Mouse (Mus musculus): ENCODE measurements around the gene Wdr90. TPM values are rescaled to one million over a fixed set of nuclear protein-coding genes. Genes with fewer than 3 reads are reported as not detected.

The Wdr90 gene
- polyA plus RNA-seq, 1 experiment from 2014 or later = 23.6 TPM

- Histone ChIP-seq H3K36me3 (no peaks in the 10 kb centered on the region), H3K4me2 (replicated peaks) (no peak overlapping the region), H3K9me3 (no peaks in the 10 kb centered on the region), H3K4me3 (no peak overlapping the region), H3K4me1 (peaks cover 44% of the 10 kb centered on the region), H3K9ac (no peak overlapping the region), H3K27ac (no peak overlapping the region), H3K27me3 (replicated peaks) (peaks cover 9% of the 10 kb centered on the region)
- ATAC-seq (ENCODE audit: low FRiP score, low read depth) = no peak
- WGBS = 71% methylated on average over 4 of the region's 4 CpGs
Observed at GRCm38 (mm10) chr17:25806507-25806906, 54.8 kb downstream of the Wdr90 start.

- Histone ChIP-seq H3K4me3 (no peak overlapping the region), H3K4me1 (peaks cover 20% of the 10 kb centered on the region), H3K9me3 (no peaks in the 10 kb centered on the region), H3K27me3 (replicated peaks) (no peaks in the 10 kb centered on the region), H3K9ac (0 out of 2 replicates have a peak overlapping the region, but pooled peaks have one; percentile 26), H3K4me2 (replicated peaks) (peak overlapping the region; percentile 41), H3K36me3 (no peaks in the 10 kb centered on the region), H3K27ac (peak overlapping the region; percentile 77)
- WGBS = 8% methylated on average over 10 of the region's 10 CpGs
- ATAC-seq (ENCODE audit: low FRiP score, low read depth) = peak; percentile 93
Observed at GRCm38 (mm10) chr17:25802825-25803517, 58.3 kb downstream of the Wdr90 start.

GRCm38 (mm10) chr17:25801029-25801428 lies 60.3 kb downstream of the Wdr90 start:
- ATAC-seq (ENCODE audit: low FRiP score, low read depth) = no peak
- Histone ChIP-seq H3K4me3 (no peak overlapping the region), H3K27ac (no peak overlapping the region), H3K9ac (no peak overlapping the region), H3K36me3 (no peaks in the 10 kb centered on the region), H3K9me3 (no peaks in the 10 kb centered on the region), H3K4me1 (peaks cover 32% of the 10 kb centered on the region), H3K27me3 (replicated peaks) (no peaks in the 10 kb centered on the region), H3K4me2 (replicated peaks) (no peak overlapping the region)
- WGBS = 9% methylated on average over 6 of the region's 6 CpGs

DNA sequence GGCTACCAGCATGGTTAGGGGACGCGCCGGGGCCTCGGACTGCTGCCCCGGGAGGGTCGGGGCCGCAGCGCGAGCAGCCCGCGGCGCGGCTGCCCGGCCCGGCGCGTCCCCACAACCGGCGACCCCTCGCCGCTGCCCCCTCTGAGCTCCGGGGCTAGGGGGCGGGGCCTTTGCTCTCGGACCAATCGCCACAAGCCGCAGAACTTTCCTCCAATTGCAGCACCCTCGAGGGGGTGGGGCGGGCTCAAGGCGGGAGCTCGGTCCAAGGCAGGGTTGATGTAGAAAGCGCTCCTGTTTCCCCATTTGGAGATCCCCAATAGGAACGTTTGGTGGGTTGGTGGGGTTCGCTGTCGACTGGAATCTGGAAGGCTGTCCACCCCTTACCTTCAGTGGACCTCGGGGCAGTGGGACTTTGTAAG lies 64.3 kb downstream of the Wdr90 start, which contains the start of gene Metrn:
TSS of gene Metrn (minus strand) at position 186 of the 419 bp plus-strand sequence.
- Histone ChIP-seq H3K27ac (peak within 1 kb of the TSS; percentile 47), H3K27me3 (replicated peaks) (no peaks in the 10 kb centered on the region), H3K9me3 (no peaks in the 10 kb centered on the region), H3K4me2 (replicated peaks) (peak within 1 kb of the TSS; percentile 95), H3K4me3 (peak within 1 kb of the TSS; percentile 80), H3K4me1 (peaks cover 49% of the 10 kb centered on the region), H3K36me3 (no peaks in the 10 kb centered on the region), H3K9ac (peak within 1 kb of the TSS; percentile 72)
- under 1% methylated on average over 35 of the region's 35 CpGs for WGBS
- peak; percentile 44; the same call in 1 of the 2 replicates for ATAC-seq (ENCODE audit: low FRiP score, low read depth)

- ATAC-seq (ENCODE audit: low FRiP score, low read depth) = 0 out of 2 replicates have a peak, but pooled peaks have one; percentile 5
- Histone ChIP-seq H3K4me2 (replicated peaks) (peak overlapping the region; percentile 95), H3K9me3 (no peaks in the 10 kb centered on the region), H3K27ac (peak overlapping the region; percentile 47), H3K27me3 (replicated peaks) (no peaks in the 10 kb centered on the region), H3K36me3 (no peaks in the 10 kb centered on the region), H3K4me1 (peaks cover 52% of the 10 kb centered on the region), H3K4me3 (peak overlapping the region; percentile 80), H3K9ac (peak overlapping the region; percentile 72)
- WGBS = under 1% methylated on average over 37 of the region's 37 CpGs
Observed at GRCm38 (mm10) chr17:25796211-25796771, 65.0 kb downstream of the Wdr90 start.

DNA sequence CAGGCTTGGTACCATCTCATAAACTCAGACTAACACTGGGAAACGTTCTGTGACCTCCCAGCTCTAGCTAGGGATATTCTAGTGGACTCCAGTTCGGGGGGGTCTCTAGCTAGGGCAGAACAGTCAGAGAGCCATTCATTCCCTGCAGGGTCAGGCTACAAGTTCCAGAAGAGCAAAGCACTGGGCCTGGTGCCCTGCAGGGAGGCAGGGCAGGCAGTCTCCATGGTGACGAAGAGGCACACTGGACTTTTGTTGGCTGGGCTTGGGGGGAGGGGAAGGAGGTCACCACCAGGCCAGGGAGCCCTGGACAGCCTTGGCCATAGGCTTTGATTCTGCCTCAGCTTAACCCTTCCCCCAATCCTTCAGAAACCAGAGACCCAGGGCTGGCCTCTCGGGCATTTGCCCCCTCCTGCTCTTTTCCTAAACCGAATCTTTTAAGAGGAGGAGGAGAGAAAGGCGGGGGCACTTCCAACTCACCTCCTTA lies 65.7 kb downstream of the Wdr90 start, which contains the start of gene AC134908.4:
TSS of gene AC134908.4 (minus strand) at position 51 of the 484 bp plus-strand sequence.
- H3K4me2 ChIP-seq (replicated peaks) = peak within 1 kb of the TSS; percentile 95
- ATAC-seq (ENCODE audit: low FRiP score, low read depth) = no peak
- H3K27ac ChIP-seq = peak within 1 kb of the TSS; percentile 47
- H3K9ac ChIP-seq = peak within 1 kb of the TSS; percentile 72
- WGBS = under 1% methylated on average over 6 of the region's 6 CpGs
- H3K4me1 ChIP-seq = peaks cover 59% of the 10 kb centered on the region
- peak within 1 kb of the TSS; percentile 80 for H3K4me3 ChIP-seq
- no peaks in the 10 kb centered on the region for H3K36me3 ChIP-seq
- H3K27me3 ChIP-seq (replicated peaks) = no peaks in the 10 kb centered on the region
- H3K9me3 ChIP-seq = no peaks in the 10 kb centered on the region

DNA sequence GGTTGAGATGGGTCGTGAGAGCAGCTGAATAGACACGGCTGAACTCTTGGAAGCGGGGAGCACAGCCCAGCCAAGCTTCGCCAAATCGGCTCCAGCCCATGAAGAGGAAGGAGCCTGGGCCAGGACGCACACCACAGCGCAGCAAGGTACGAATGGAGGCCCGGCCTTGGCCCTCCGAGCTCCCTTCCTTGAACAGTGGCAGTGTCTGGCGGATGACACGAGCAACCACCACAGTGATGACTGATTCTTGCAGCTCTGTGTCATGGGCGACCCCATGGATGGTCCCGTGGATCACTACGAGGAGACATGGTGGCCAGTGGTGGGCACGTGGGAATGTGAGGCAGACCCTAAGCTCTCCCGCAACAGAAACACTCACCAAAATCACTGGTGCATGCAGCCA lies 66.3 kb downstream of the Wdr90 start:
- Histone ChIP-seq H3K36me3 (no peaks in the 10 kb centered on the region), H3K9ac (peak overlapping the region; percentile 72), H3K4me1 (peaks cover 62% of the 10 kb centered on the region), H3K27me3 (replicated peaks) (no peaks in the 10 kb centered on the region), H3K4me2 (replicated peaks) (peak overlapping the region; percentile 95), H3K4me3 (peak overlapping the region; percentile 80), H3K9me3 (no peaks in the 10 kb centered on the region), H3K27ac (peak overlapping the region; percentile 34)
- 49% methylated on average over 17 of the region's 17 CpGs for WGBS
- no peak for ATAC-seq (ENCODE audit: low FRiP score, low read depth)

Small RNA genes within 50 kb of the gene (microRNA-seq; reads per million reads assigned to microRNA genes)
- not detected for gene Mir3082

Other genes starting within 250 kb of the Wdr90 start
- gene Gng13, start 144.3 kb downstream of the Wdr90 start, polyA plus RNA-seq (2016; fragmentation: Nextera tagmentation; extraction: Ambion mirVana) = 1.6 and 2.1 TPM in 2 replicates
- gene Chtf18, start 134.1 kb downstream of the Wdr90 start, polyA plus RNA-seq (2016; fragmentation: Nextera tagmentation; extraction: Ambion mirVana) = 24.9 and 25.6 TPM in 2 replicates
- gene Rpusd1, start 133.8 kb downstream of the Wdr90 start, polyA plus RNA-seq (2016; fragmentation: Nextera tagmentation; extraction: Ambion mirVana) = 20.5 and 22.1 TPM in 2 replicates
- not detected in 2 replicates for gene Mslnl, start 125.5 kb downstream of the Wdr90 start, polyA plus RNA-seq (2016; fragmentation: Nextera tagmentation; extraction: Ambion mirVana)
- gene Msln, start 107.1 kb downstream of the Wdr90 start, polyA plus RNA-seq (2016; fragmentation: Nextera tagmentation; extraction: Ambion mirVana) = 0.27 and 0.38 TPM in 2 replicates
- gene Narfl, start 87.7 kb downstream of the Wdr90 start, polyA plus RNA-seq (2016; fragmentation: Nextera tagmentation; extraction: Ambion mirVana) = 25.5 and 29.2 TPM in 2 replicates
- gene Haghl, start 75.8 kb downstream of the Wdr90 start, polyA plus RNA-seq (2016; fragmentation: Nextera tagmentation; extraction: Ambion mirVana) = 102 and 103 TPM in 2 replicates
- gene Ccdc78, start 74.9 kb downstream of the Wdr90 start, polyA plus RNA-seq (2016; fragmentation: Nextera tagmentation; extraction: Ambion mirVana) = 0.33 and 0.57 TPM in 2 replicates
- 75.3 and 84.6 TPM in 2 replicates for gene Fam173a, start 68.6 kb downstream of the Wdr90 start, polyA plus RNA-seq (2016; fragmentation: Nextera tagmentation; extraction: Ambion mirVana)
- gene AC134908.4, start 65.8 kb downstream of the Wdr90 start, polyA plus RNA-seq (2016; fragmentation: Nextera tagmentation; extraction: Ambion mirVana) = 1.0 and 1.9 TPM in 2 replicates
- gene Metrn, start 64.4 kb downstream of the Wdr90 start, polyA plus RNA-seq (2016; fragmentation: Nextera tagmentation; extraction: Ambion mirVana) = 80.7 and 92.0 TPM in 2 replicates
- gene Fbxl16, start 52.4 kb downstream of the Wdr90 start, polyA plus RNA-seq (2016; fragmentation: Nextera tagmentation; extraction: Ambion mirVana) = 25.8 and 27.0 TPM in 2 replicates
- 27.6 and 28.6 TPM in 2 replicates for gene Wdr24, start 37.9 kb downstream of the Wdr90 start, polyA plus RNA-seq (2016; fragmentation: Nextera tagmentation; extraction: Ambion mirVana)
- 67.7 and 72.6 TPM in 2 replicates for gene Jmjd8, start 32.6 kb downstream of the Wdr90 start, polyA plus RNA-seq (2016; fragmentation: Nextera tagmentation; extraction: Ambion mirVana)
- 293 and 301 TPM in 2 replicates for gene Stub1, start 28.1 kb downstream of the Wdr90 start, polyA plus RNA-seq (2016; fragmentation: Nextera tagmentation; extraction: Ambion mirVana)
- 8.1 and 8.6 TPM in 2 replicates for gene Rhbdl1, start 24.2 kb downstream of the Wdr90 start, polyA plus RNA-seq (2016; fragmentation: Nextera tagmentation; extraction: Ambion mirVana)
- 3.9 and 4.8 TPM in 2 replicates for gene Gm20683, start 19.7 kb downstream of the Wdr90 start, polyA plus RNA-seq (2016; fragmentation: Nextera tagmentation; extraction: Ambion mirVana)
- gene Rhot2, start 16.6 kb downstream of the Wdr90 start, polyA plus RNA-seq (2016; fragmentation: Nextera tagmentation; extraction: Ambion mirVana) = 18.4 and 20.1 TPM in 2 replicates
- 6.8 and 7.2 TPM in 2 replicates for gene Mcrip2, start 7.3 kb upstream of the Wdr90 start, polyA plus RNA-seq (2016; fragmentation: Nextera tagmentation; extraction: Ambion mirVana)
- 52.0 and 56.9 TPM in 2 replicates for gene Mettl26, start 13.6 kb upstream of the Wdr90 start, polyA plus RNA-seq (2016; fragmentation: Nextera tagmentation; extraction: Ambion mirVana)
- 0.63 and 0.86 TPM in 2 replicates for gene Wfikkn1, start 19.4 kb upstream of the Wdr90 start, polyA plus RNA-seq (2016; fragmentation: Nextera tagmentation; extraction: Ambion mirVana)
- gene Rab40c, start 58.2 kb upstream of the Wdr90 start, polyA plus RNA-seq (2016; fragmentation: Nextera tagmentation; extraction: Ambion mirVana) = 47.7 and 49.3 TPM in 2 replicates
- gene Pigq, start 83.4 kb upstream of the Wdr90 start, polyA plus RNA-seq (2016; fragmentation: Nextera tagmentation; extraction: Ambion mirVana) = 54.7 and 57.3 TPM in 2 replicates
- gene Nhlrc4, start 83.5 kb upstream of the Wdr90 start, polyA plus RNA-seq (2016; fragmentation: Nextera tagmentation; extraction: Ambion mirVana) = 0.11 and 0.14 TPM in 2 replicates
- gene A930017K11Rik, start 91.1 kb upstream of the Wdr90 start, polyA plus RNA-seq (2016; fragmentation: Nextera tagmentation; extraction: Ambion mirVana) = 0.08 TPM in 2 replicates
- gene Capn15, start 124.3 kb upstream of the Wdr90 start, polyA plus RNA-seq (2016; fragmentation: Nextera tagmentation; extraction: Ambion mirVana) = 28.2 and 31.5 TPM in 2 replicates
- gene Rab11fip3, start 208.1 kb upstream of the Wdr90 start, polyA plus RNA-seq (2016; fragmentation: Nextera tagmentation; extraction: Ambion mirVana) = 33.8 and 36.7 TPM in 2 replicates
- gene Decr2, start 228.8 kb upstream of the Wdr90 start, polyA plus RNA-seq (2016; fragmentation: Nextera tagmentation; extraction: Ambion mirVana) = 28.6 and 30.1 TPM in 2 replicates
- 50.8 and 54.4 TPM in 2 replicates for gene Nme4, start 234.1 kb upstream of the Wdr90 start, polyA plus RNA-seq (2016; fragmentation: Nextera tagmentation; extraction: Ambion mirVana)